Mouse (Mus musculus): ENCODE results near the gene Taz. TPM values are rescaled to one million over a fixed set of nuclear protein-coding genes. Genes with fewer than 3 reads are reported as not detected.
A peak's percentile ranks its signal among the peaks of the same experiment; 100 is the strongest.

Taz gene
- 27.6 and 30.5 TPM in 2 replicates for polyA plus RNA-seq (2011; ENCODE audit: insufficient read depth, insufficient read length, low read depth, missing spikeins)

GRCm38 (mm10) chrX:74281732-74282394 lies at the start of gene Taz, which contains the start of gene Dnase1l1:
Gene Taz (plus strand): TSS chrX:74281912.
Gene Dnase1l1 (minus strand): TSS chrX:74282337.
- H3K4me1 ChIP-seq (ENCODE audit: control insufficient read depth, insufficient read depth, low read length) = peaks cover 2% of the 10 kb centered on the region
- H3K4me3 ChIP-seq (ENCODE audit: low read depth, low read length) = peak within 1 kb of the TSS; percentile 95
- peak within 1 kb of the TSS; percentile 68 for H3K27ac ChIP-seq (ENCODE audit: insufficient read depth, low read length)
- peak within 1 kb of the TSS; percentile 87 for H3K9ac ChIP-seq (ENCODE audit: low read depth, poor library complexity, severe bottlenecking)
- H3K27me3 ChIP-seq (ENCODE audit: control insufficient read depth, insufficient read depth, low read length, poor library complexity, severe bottlenecking) = no peaks in the 10 kb centered on the region
- H3K9me3 ChIP-seq (replicated peaks; ENCODE audit: control insufficient read depth, insufficient read depth, low read length, poor library complexity, severe bottlenecking) = no peaks in the 10 kb centered on the region
- TF ChIP-seq CTCF (IDR thresholded peaks at IDR 0.05; ENCODE audit: low read depth, low read length) (no peak), EP300 (IDR thresholded peaks at IDR 0.05; ENCODE audit: insufficient read depth, low read depth, low read length) (no peak), POLR2A (IDR thresholded peaks at IDR 0.05; ENCODE audit: insufficient read depth, low read length) (no peak)
- no peaks in the 10 kb centered on the region for H3K36me3 ChIP-seq (ENCODE audit: control insufficient read depth, insufficient read depth, low read length, poor library complexity, severe bottlenecking)

DNA sequence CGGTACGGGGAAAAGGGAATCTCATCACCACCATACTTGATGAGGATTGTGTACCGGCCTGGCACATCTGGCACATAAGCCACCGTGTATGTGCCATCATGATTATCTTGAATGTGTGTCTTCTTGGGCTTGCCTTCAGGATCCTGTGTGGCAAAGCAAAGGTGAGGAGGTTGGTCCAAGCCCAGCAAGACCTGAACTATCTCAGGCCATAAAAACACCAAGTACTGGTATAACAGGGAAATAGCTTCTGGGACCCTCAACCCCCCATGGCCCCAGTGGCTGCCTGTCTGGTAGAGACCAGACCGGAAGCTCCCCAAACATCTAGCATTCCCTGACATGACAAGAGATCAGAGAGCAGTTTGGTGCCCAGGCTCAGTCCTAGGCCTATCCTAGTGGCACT lies 48.5 kb upstream of the Taz start:
- peaks cover 50% of the 10 kb centered on the region for H3K36me3 ChIP-seq (ENCODE audit: control insufficient read depth, insufficient read depth, low read length, poor library complexity, severe bottlenecking)
- no peak overlapping the region for H3K9ac ChIP-seq (ENCODE audit: low read depth, poor library complexity, severe bottlenecking)
- H3K27ac ChIP-seq (ENCODE audit: insufficient read depth, low read length) = no peak overlapping the region
- no peaks in the 10 kb centered on the region for H3K9me3 ChIP-seq (replicated peaks; ENCODE audit: control insufficient read depth, insufficient read depth, low read length, poor library complexity, severe bottlenecking)
- no peaks in the 10 kb centered on the region for H3K27me3 ChIP-seq (ENCODE audit: control insufficient read depth, insufficient read depth, low read length, poor library complexity, severe bottlenecking)
- H3K4me3 ChIP-seq (ENCODE audit: low read depth, low read length) = no peak overlapping the region
- H3K4me1 ChIP-seq (ENCODE audit: control insufficient read depth, insufficient read depth, low read length) = no peaks in the 10 kb centered on the region
- TF ChIP-seq POLR2A (IDR thresholded peaks at IDR 0.05; ENCODE audit: insufficient read depth, low read length) (no peak), EP300 (IDR thresholded peaks at IDR 0.05; ENCODE audit: insufficient read depth, low read depth, low read length) (no peak)

DNA sequence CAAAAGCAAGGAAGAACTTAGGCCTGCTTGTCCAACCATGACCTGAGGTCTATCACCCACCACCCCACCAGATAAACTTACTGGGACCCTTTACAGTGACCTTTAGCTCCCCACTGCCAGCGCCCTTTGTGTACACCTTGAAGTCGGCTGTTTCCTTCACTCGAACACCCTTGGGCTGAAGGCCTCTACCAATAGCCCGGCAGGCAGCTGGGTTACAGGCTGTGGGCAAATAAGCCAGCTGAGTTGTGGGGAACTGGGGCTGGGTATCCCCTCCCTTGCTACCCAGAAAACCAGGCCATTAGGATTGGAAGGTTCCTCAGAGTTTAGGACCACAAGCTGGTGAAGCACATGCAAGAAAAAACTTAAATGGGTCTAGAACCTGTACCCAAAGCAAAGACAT lies 41.4 kb upstream of the Taz start:
- no peak overlapping the region for H3K9ac ChIP-seq (ENCODE audit: low read depth, poor library complexity, severe bottlenecking)
- peaks cover 51% of the 10 kb centered on the region for H3K36me3 ChIP-seq (ENCODE audit: control insufficient read depth, insufficient read depth, low read length, poor library complexity, severe bottlenecking)
- no peaks in the 10 kb centered on the region for H3K27me3 ChIP-seq (ENCODE audit: control insufficient read depth, insufficient read depth, low read length, poor library complexity, severe bottlenecking)
- no peaks in the 10 kb centered on the region for H3K4me1 ChIP-seq (ENCODE audit: control insufficient read depth, insufficient read depth, low read length)
- no peak overlapping the region for H3K4me3 ChIP-seq (ENCODE audit: low read depth, low read length)
- no peak for TF ChIP-seq EP300 (IDR thresholded peaks at IDR 0.05; ENCODE audit: insufficient read depth, low read depth, low read length)
- TF ChIP-seq POLR2A (IDR thresholded peaks at IDR 0.05; ENCODE audit: insufficient read depth, low read length) = no peak
- no peak for TF ChIP-seq CTCF (IDR thresholded peaks at IDR 0.05; ENCODE audit: low read depth, low read length)
- no peak overlapping the region for H3K27ac ChIP-seq (ENCODE audit: insufficient read depth, low read length)
- H3K9me3 ChIP-seq (replicated peaks; ENCODE audit: control insufficient read depth, insufficient read depth, low read length, poor library complexity, severe bottlenecking) = no peaks in the 10 kb centered on the region

DNA sequence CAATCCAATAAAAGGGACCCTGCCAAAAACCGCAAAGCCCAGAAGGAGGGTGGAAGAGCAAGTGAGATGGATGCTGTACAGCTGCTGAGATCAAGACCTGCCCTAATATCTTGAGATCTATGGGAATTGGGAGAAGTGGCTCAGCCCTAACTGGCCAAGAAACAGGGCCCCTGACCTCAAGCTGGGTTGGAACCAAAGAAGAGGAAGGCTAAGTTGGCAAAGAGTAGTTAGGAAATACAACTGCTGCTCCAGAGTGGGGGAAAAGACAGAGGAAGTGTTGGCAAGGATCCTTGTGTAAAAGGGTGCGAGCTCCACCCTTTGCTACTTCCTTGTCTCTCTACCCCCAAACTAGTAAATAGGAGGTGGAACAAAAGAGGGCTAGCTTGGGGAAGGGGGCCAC lies 38.3 kb upstream of the Taz start:
- no peak overlapping the region for H3K9ac ChIP-seq (ENCODE audit: low read depth, poor library complexity, severe bottlenecking)
- H3K36me3 ChIP-seq (ENCODE audit: control insufficient read depth, insufficient read depth, low read length, poor library complexity, severe bottlenecking) = peaks cover 34% of the 10 kb centered on the region
- no peaks in the 10 kb centered on the region for H3K4me1 ChIP-seq (ENCODE audit: control insufficient read depth, insufficient read depth, low read length)
- H3K27ac ChIP-seq (ENCODE audit: insufficient read depth, low read length) = no peak overlapping the region
- H3K27me3 ChIP-seq (ENCODE audit: control insufficient read depth, insufficient read depth, low read length, poor library complexity, severe bottlenecking) = no peaks in the 10 kb centered on the region
- no peak overlapping the region for H3K4me3 ChIP-seq (ENCODE audit: low read depth, low read length)
- H3K9me3 ChIP-seq (replicated peaks; ENCODE audit: control insufficient read depth, insufficient read depth, low read length, poor library complexity, severe bottlenecking) = no peaks in the 10 kb centered on the region
- TF ChIP-seq EP300 (IDR thresholded peaks at IDR 0.05; ENCODE audit: insufficient read depth, low read depth, low read length) = no peak
- no peak for TF ChIP-seq CTCF (IDR thresholded peaks at IDR 0.05; ENCODE audit: low read depth, low read length)
- no peak for TF ChIP-seq POLR2A (IDR thresholded peaks at IDR 0.05; ENCODE audit: insufficient read depth, low read length)

DNA sequence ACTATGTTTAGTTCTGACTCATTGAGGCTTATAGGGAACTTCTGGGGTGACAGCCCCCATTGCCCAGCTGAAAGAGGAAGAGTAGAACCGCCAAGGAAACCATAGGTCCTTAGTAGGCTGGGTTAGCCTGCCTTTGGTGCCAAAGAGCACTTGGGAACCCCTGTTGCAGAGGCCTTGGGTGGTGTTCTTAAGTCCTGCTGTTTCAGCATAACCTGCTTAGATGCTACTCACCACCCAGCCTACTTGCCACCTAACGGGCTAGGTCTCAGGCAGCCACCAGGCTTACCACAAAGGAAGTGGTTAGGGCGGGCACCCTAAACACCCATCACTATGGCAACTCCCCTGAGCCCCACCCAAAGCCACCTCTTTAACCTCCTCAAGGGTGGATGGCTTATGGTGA lies 37.9 kb upstream of the Taz start:
- TF ChIP-seq POLR2A (IDR thresholded peaks at IDR 0.05; ENCODE audit: insufficient read depth, low read length) (no peak), EP300 (IDR thresholded peaks at IDR 0.05; ENCODE audit: insufficient read depth, low read depth, low read length) (no peak)
- peak overlapping the region; percentile 68; the same call in 1 of the 2 replicates for H3K27ac ChIP-seq (ENCODE audit: insufficient read depth, low read length)
- H3K4me1 ChIP-seq (ENCODE audit: control insufficient read depth, insufficient read depth, low read length) = no peaks in the 10 kb centered on the region
- no peaks in the 10 kb centered on the region for H3K9me3 ChIP-seq (replicated peaks; ENCODE audit: control insufficient read depth, insufficient read depth, low read length, poor library complexity, severe bottlenecking)
- peak overlapping the region; percentile 71; the same call in 1 of the 2 replicates for H3K9ac ChIP-seq (ENCODE audit: low read depth, poor library complexity, severe bottlenecking)
- H3K36me3 ChIP-seq (ENCODE audit: control insufficient read depth, insufficient read depth, low read length, poor library complexity, severe bottlenecking) = peaks cover 34% of the 10 kb centered on the region
- H3K4me3 ChIP-seq (ENCODE audit: low read depth, low read length) = no peak overlapping the region
- no peaks in the 10 kb centered on the region for H3K27me3 ChIP-seq (ENCODE audit: control insufficient read depth, insufficient read depth, low read length, poor library complexity, severe bottlenecking)

DNA sequence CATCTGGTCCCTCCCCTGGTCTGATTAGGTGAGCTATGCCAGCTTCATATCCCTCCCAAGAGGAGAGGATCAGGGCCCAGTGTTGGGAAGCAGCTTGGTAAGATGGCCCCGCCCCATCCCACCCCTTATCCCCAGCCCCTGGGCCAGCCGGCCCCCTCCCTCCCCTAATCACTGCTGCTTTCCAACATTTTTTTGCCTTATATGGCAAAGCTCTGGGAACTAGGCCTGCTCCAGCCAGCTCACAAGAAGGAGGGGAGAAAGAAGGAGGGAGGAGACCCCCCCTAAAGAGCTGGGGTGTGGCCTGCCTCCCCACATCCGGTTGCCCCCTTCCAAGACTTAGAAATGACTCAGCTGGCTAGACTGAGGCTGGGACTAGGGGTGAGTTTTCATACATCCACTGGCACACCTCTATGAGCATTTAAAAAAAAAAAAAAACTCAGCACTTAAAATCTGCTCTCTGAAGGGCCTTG lies 37.1 kb upstream of the Taz start:
- H3K9me3 ChIP-seq (replicated peaks; ENCODE audit: control insufficient read depth, insufficient read depth, low read length, poor library complexity, severe bottlenecking) = no peaks in the 10 kb centered on the region
- TF ChIP-seq EP300 (IDR thresholded peaks at IDR 0.05; ENCODE audit: insufficient read depth, low read depth, low read length) = no peak
- TF ChIP-seq CTCF (IDR thresholded peaks at IDR 0.05; ENCODE audit: low read depth, low read length) = no peak
- no peak for TF ChIP-seq POLR2A (IDR thresholded peaks at IDR 0.05; ENCODE audit: insufficient read depth, low read length)
- peak overlapping the region; percentile 68 for H3K27ac ChIP-seq (ENCODE audit: insufficient read depth, low read length)
- H3K36me3 ChIP-seq (ENCODE audit: control insufficient read depth, insufficient read depth, low read length, poor library complexity, severe bottlenecking) = peaks cover 30% of the 10 kb centered on the region
- no peaks in the 10 kb centered on the region for H3K4me1 ChIP-seq (ENCODE audit: control insufficient read depth, insufficient read depth, low read length)
- H3K27me3 ChIP-seq (ENCODE audit: control insufficient read depth, insufficient read depth, low read length, poor library complexity, severe bottlenecking) = no peaks in the 10 kb centered on the region
- H3K4me3 ChIP-seq (ENCODE audit: low read depth, low read length) = peak overlapping the region; percentile 33; the same call in 1 of the 2 replicates
- H3K9ac ChIP-seq (ENCODE audit: low read depth, poor library complexity, severe bottlenecking) = peak overlapping the region; percentile 71
